Mouse (Mus musculus): ENCODE results near the gene Hnrnpu.

The Hnrnpu gene

DNA sequence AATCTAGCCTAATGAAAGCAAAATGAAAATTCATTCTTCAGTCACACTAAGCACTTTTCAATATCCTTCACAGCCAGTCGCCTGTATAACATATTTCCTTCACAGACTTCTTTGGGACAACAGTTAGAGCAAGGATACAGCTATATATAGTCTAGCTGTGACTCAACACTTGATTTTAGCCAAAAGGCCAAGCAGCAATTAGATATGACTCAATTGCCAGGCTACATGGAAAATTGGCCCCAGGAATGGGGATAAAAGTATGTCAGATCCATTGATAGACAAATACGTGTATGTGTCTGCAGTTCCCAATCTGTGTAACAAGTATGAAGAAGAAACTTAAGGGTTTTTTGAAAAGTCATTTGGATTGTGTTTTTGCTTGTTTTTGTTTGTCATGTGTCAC lies 2.6 kb upstream of the Hnrnpu start:
- DNase-seq: no peak

GRCm38 (mm10) chr1:178338318-178338641 lies 683 bp upstream of the Hnrnpu start:
- peak in 1 of 2 experiments; percentile 48 for DNase-seq

DNA sequence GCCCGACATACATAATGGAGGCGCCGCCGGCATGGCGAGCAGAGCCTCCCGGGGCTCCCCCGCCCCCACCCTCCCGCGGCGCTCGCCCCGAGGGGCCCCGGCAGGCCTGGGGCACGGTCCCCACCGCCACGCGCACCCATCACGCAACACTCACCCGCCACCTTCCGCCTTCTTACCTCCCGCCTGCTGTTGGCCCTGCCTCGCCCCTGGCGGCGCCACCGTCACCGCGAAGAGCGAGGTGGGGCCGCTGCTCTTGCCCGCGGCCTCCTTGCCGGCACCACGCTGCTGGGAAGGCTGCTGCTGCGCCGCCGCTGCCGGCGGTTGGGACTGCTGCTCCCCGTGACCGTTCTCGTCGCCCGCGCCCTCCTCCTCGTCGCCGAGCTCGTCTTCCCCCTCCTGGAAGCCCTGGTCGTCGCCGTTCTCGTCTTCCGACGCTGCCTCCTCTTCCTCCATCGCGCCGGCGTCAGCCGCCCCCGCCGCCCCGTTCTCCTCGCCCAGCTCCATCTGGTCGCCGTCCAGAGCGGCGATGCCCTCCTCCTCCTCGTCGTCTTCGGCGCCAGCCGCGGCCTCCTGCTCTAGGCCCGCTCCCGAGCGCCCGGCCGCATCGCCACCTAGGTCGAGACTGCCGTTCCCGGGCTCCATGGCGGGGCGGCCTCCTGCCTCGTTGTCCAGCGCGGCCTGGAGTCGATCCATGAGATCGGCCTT lies 668 bp downstream of the Hnrnpu start:
- no peak for DNase-seq

DNA sequence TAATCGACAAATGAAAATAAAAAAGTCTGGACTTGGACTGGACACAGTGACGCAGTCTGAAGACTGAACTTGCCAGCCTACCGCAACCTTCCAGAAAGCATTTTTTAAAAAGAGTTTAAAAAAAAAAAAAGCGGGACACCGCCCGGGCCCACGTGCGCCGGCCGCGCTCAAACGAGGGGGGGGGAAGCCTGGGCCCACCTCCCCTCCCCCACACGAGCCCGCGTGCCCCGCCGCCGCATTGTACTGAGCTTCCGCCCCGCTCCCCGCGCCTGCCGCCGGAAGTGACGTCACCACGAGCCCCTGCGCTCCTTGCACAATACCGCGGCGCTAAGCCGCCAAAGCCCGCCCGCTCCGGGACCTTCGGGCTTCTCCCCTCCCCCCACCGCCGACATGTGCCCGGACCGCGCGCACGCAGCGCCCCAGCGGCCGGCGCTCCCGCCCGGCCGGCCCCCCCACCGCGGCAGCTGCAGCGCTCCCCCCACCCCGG lies 1.3 kb downstream of the Hnrnpu start:
- DNase-seq: peak; percentile 97 to 98

- DNase-seq: no peak
These were observed 1.7 kb downstream of the Hnrnpu start for GRCm38 (mm10) chr1:178335860-178336261.

GRCm38 (mm10) chr1:178329946-178330345 lies 7.7 kb downstream of the Hnrnpu start:
- no peak for DNase-seq

DNA sequence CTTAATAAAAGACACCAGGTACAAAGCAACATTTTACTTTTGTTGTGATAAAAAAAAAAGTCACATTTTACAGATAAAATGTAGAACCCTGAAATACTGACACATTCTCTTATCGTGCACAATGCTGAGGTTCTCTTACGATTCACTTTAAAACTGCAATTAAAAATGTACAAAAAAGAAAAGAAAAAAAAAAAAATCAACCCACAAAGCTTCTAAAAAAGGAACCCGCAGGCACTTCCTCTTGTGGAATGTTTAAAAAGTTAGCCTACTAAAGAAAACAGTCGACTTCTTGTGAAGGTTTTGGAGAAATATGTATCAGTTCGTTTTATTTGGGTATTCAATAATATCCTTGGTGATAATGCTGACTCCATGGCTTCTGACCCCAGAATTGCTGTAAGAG lies 8.6 kb downstream of the Hnrnpu start:
- DNase-seq: no peak

GRCm38 (mm10) chr1:178326950-178327349 lies 10.6 kb downstream of the Hnrnpu start:
- no peak for DNase-seq

DNA sequence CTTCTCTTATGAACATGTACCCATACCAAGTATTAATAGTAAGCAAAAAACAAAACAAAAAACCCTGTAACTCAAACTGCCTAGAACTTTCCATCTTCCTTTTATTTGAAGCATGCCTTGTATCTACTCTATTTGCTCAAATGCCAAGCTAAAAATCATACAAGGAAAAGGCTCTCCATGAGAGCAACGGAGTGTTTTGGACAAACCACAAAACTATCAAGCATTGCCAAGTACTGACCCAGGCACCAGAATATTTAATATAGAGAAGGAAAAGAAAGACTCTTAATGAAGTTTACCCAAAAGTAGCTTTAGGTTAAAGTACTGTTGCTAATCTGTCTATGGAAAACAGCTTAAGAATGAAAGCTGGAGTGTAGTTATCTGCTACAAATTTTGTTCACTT lies 11.2 kb downstream of the Hnrnpu start:
- DNase-seq: no peak

DNA sequence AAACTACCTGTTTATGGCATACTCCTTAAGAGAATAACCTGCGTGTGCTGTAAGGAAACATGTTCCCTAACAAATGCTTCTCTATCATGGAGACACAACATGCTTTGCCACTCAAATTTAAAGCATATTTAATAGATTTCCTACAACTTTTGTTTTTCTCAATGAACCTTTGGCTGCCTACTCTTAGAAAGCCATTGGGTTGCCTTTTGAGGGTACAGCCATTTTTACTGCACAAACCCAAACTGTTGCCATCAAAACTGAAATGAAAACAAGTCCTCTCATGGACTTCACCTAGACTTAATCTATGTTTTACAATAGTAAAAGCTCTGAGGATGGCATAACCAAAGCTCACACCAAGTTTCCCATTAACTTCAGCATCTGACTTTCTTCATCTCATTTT lies 13.0 kb downstream of the Hnrnpu start:
- no peak for DNase-seq

GRCm38 (mm10) chr1:178323235-178323634 lies 14.4 kb downstream of the Hnrnpu start:
- DNase-seq: no peak

DNA sequence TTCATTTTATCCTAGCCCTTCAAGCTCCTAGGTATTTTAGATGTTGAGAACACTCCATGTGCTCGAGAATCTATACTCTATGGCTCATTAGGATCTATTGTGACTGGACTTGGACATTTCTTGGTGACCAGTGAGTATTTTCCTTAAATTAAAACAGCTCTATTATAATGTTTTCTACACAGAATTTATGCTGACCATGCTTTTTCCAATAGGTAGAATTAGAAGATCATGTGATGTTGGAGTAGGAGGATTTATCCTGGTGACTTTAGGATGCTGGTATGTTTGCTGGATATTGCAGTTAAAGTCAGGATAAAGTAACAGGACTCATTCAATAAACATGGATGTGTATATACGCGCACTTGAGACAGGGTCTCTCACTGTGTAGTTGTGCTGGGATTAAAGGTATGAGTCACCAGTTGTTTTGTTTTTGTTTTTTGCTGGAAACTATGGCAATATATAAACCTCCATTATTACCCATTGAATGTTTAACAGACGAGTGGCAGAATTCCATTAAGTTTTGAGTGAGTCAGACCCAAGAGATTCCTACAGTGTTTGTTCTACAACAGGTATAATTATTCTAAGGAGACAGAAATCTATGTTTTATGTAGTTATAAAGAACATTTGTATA lies 15.8 kb downstream of the Hnrnpu start:
- DNase-seq: no peak

DNA sequence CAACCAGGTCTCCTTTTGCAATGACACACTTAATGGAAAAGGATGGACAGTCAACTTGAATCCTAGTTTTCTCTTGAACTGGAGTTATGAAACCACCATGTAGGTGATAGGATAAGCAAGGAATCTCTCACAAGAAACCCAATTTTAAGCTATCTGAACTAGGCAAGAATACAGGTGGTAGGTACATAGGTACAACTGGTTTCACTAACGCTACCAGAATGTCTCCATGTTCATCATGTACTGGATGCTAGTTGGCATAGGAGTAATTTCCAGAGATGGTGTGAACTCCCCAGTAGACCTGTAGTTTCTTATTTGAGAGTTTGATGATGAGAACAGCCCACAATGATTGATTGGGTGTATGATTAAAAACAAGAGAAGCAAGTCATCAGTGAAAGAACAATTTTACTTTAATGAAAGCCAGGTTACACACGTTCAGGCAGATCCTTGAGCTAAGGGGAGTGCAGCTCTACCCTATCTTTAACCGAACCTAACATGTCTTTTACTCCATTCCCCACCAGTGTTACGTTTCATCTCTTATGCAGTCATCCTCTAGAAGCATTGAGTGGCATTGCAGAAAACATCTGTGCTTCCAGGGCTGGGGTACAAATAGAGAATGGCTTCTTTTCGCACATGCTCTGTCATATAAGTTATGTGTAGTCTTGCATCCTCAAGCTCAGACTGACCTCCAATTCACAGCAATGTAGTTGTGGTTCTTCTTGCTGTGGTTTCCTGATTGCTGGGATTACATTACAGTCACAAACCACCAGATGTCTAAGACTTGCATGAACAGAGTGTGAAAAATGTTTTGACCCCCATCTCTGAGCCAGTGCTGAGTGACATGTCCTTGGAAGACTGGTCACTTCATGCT lies 16.6 kb downstream of the Hnrnpu start:
- no peak for DNase-seq

- DNase-seq: no peak
These were observed 17.4 kb downstream of the Hnrnpu start for GRCm38 (mm10) chr1:178320038-178320722.

DNA sequence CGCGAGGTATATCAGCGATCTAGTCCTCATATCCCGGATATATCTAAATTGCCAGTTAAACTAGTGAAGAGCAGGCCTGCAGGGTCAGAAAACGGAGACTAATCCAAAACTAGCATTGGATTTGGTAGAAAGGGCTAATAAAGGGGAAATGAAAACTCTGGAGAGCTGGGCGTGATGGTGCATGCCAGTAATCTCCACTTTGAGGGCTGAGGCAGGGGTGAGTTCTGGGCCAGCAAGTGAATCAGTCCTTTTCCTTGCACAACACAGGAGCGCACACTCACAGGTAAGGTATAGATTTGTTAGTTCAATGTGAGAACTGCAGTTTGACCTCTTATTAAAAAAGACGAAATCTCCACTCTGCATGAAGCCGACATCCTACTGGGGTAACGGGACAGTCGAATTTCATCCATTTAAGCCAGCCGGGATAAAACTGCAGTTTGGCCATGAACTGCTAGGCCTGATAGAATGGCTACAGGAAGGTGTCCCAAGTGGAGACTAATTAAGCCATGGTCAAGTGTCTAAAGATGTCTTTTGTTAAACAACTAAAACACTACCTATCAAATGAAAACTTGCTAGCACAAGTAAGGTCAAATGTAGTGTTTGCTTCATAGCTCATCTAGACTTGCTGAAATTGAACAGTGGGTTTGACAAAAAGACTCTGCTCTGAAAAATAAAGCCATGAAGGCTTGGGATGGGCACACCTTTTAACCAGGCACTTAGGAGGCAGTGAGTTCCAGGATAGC lies 18.1 kb downstream of the Hnrnpu start:
- DNase-seq: no peak

- DNase-seq: peak; percentile 97 to 99
These were observed 19.0 kb downstream of the Hnrnpu start, which contains the start of gene Cox20 for GRCm38 (mm10) chr1:178318389-178319184. TSS of gene Cox20 (plus strand) at chr1:178319130.

DNA sequence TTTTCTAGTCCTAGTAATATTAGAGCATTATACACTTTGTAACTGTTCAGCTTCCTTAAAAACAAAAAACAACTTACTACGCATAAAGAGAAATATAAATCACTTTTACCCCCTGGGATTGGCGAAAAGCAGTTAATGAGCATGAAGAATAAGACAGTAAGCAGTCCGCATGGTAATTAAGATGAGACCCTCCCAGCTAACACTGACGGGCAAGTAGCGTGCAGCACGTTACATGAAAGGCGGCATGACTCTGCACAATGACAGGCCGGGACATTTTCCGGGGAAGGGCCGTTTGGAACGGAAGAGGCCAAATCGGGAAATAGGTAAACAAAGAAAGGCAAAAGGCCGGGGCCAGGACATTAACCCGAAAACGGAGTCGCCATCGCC lies 19.6 kb downstream of the Hnrnpu start:
- peak; percentile 90 to 94 for DNase-seq

DNA sequence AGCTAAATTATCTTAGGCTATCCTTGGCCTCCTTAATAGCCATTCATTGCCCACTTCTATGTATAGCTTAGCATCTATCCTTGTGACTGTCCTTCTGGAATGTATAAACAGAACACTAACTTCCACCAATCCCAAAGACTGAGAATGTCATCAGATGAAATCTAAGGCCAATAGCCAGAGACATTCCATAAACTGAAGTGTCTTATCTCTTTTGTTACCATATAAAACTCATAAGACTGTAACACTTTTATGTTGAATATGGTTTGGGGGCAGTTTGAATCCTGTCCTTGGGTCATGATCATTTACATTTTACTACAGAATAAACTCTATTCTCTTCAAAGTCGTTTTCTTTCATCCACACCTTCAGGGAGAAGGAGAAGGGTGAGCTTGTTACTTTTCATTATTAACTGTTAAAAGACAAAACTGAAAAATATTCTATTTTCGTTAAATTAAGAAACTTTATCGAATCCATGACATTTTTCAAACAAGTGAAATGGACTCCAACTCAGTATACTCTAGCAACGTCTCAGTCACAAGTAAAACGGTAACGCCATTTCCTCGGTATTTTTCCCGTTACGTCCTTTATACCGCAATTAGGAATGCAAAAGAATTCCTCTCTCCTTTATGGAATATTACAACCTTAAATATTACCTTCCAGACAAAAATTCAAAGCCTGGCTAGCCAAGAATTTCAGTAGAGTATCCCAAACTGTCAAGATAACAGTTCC lies 20.2 kb downstream of the Hnrnpu start:
- no peak for DNase-seq

GRCm38 (mm10) chr1:178314236-178314635 lies 23.4 kb downstream of the Hnrnpu start:
- DNase-seq: no peak

GRCm38 (mm10) chr1:178313039-178313597 lies 24.5 kb downstream of the Hnrnpu start:
- no peak for DNase-seq

All from kidney, postnatal 36 days (tissue).